Mouse (Mus musculus): ENCODE data around the gene Sept5.

Gene Sept5

GRCm38 (mm10) chr16:18632059-18632458 is 2.3 kb upstream of the Sept5 start:
- no peak for DNase-seq

- no peak for DNase-seq
Observed at GRCm38 (mm10) chr16:18631141-18631540, 1.4 kb upstream of the Sept5 start.

- no peak for DNase-seq
Observed at GRCm38 (mm10) chr16:18630291-18630690, 537 bp upstream of the Sept5 start.

- DNase-seq: no peak
Observed at GRCm38 (mm10) chr16:18628948-18629340, 810 bp downstream of the Sept5 start.

GRCm38 (mm10) chr16:18628206-18628947 is 1.4 kb downstream of the Sept5 start:
- DNase-seq: no peak

- no peak for DNase-seq
Observed at GRCm38 (mm10) chr16:18627163-18627562, 2.6 kb downstream of the Sept5 start.

- peak; percentile 81 to 84 for DNase-seq
Observed at GRCm38 (mm10) chr16:18626376-18626878, 3.3 kb downstream of the Sept5 start, which contains the start of gene Gm49601. Gene Gm49601, minus strand, starts transcription at chr16:18626427.

- no peak for DNase-seq
Observed at GRCm38 (mm10) chr16:18625791-18626311, 3.9 kb downstream of the Sept5 start.

- DNase-seq: no peak
Observed at GRCm38 (mm10) chr16:18625097-18625496, 4.7 kb downstream of the Sept5 start.

GRCm38 (mm10) chr16:18624641-18625040 is 5.1 kb downstream of the Sept5 start:
- DNase-seq: no peak

GRCm38 (mm10) chr16:18623751-18624540 is 5.8 kb downstream of the Sept5 start:
- no peak for DNase-seq

- DNase-seq: no peak
Observed at GRCm38 (mm10) chr16:18622916-18623750, 6.6 kb downstream of the Sept5 start.

GRCm38 (mm10) chr16:18622019-18622418 is 7.7 kb downstream of the Sept5 start, which contains the start of gene Gp1bb:
Gene Gp1bb, minus strand, starts transcription at chr16:18622403.
- no peak for DNase-seq

GRCm38 (mm10) chr16:18621362-18622001 is 8.3 kb downstream of the Sept5 start:
- no peak for DNase-seq

GRCm38 (mm10) chr16:18620601-18621361 is 9.0 kb downstream of the Sept5 start:
- DNase-seq: no peak

GRCm38 (mm10) chr16:18620201-18620600 is 9.6 kb downstream of the Sept5 start:
- no peak for DNase-seq

- DNase-seq: no peak
Observed at GRCm38 (mm10) chr16:18619110-18619509, 10.6 kb downstream of the Sept5 start.

GRCm38 (mm10) chr16:18618297-18618696 is 11.5 kb downstream of the Sept5 start:
- DNase-seq: no peak

GRCm38 (mm10) chr16:18617370-18618065 is 12.2 kb downstream of the Sept5 start:
- DNase-seq: peak; percentile 82 to 87

GRCm38 (mm10) chr16:18613301-18613700 is 16.5 kb downstream of the Sept5 start:
- DNase-seq: no peak

- DNase-seq: no peak
Observed at GRCm38 (mm10) chr16:18611752-18612151, 18.0 kb downstream of the Sept5 start.
